Mouse (Mus musculus): ENCODE results near the gene Calhm5.

- TF ChIP-seq CTCF (IDR thresholded peaks at IDR 0.05; ENCODE audit: control insufficient read depth, insufficient read depth, low read length) (no peak), POLR2A (IDR thresholded peaks at IDR 0.05; ENCODE audit: borderline replicate concordance, control insufficient read depth, low read depth, low read length) (no peak)
These were observed 22.1 kb upstream of the Calhm5 start for GRCm38 (mm10) chr10:34118421-34118820.

Data from bone marrow, adult 2 months (tissue).